Mouse (Mus musculus) CH12.LX (cell line): ENCODE results near the gene Bmf.

Source experiments
- CHD2 ChIP-seq: IDR thresholded peaks from 2 replicates; pipeline ENCODE4 v1.6.1; 2011; ENCODE audit warnings: low read length, improper control_type of control experiment
- CTCF ChIP-seq, 2 experiments: IDR thresholded peaks in 1 of 2; conservative IDR thresholded peaks in 1 of 2; 2 replicates each; pipeline ENCODE4 v1.5.1; 2011 to 2012; ENCODE audit warnings: low read depth in 2 of 2, low read length in 2 of 2, improper control_type of control experiment in 1 of 2, inconsistent platforms in 1 of 2, mild to moderate bottlenecking in 1 of 2, moderate library complexity in 1 of 2
- E2F4 ChIP-seq: IDR thresholded peaks from 2 replicates; pipeline ENCODE4 v1.6.1; 2011; ENCODE audit warnings: low read depth, low read length, improper control_type of control experiment; ENCODE audit not compliant: insufficient replicate concordance
- EP300 ChIP-seq: IDR thresholded peaks from 2 replicates; pipeline ENCODE4 v1.6.1; 2011; ENCODE audit warnings: low read length, improper control_type of control experiment
- HCFC1 ChIP-seq: IDR thresholded peaks from 2 replicates; pipeline ENCODE4 v1.6.1; 2012; ENCODE audit warnings: low read depth, mild to moderate bottlenecking, inconsistent platforms, low read length, improper control_type of control experiment
- JUN ChIP-seq: IDR thresholded peaks from 2 replicates; pipeline ENCODE4 v1.6.1; 2011; ENCODE audit warnings: low read depth, mild to moderate bottlenecking, low read length, improper control_type of control experiment, moderate library complexity; ENCODE audit not compliant: insufficient read depth
- MAX ChIP-seq: IDR thresholded peaks from 2 replicates; pipeline ENCODE4 v1.6.1; 2011; ENCODE audit warnings: low read length, improper control_type of control experiment
- MEF2A ChIP-seq: IDR thresholded peaks from 2 replicates; pipeline ENCODE4 v1.6.1; 2014; ENCODE audit warnings: low read depth, mild to moderate bottlenecking, inconsistent platforms, low read length, improper control_type of control experiment, borderline replicate concordance
- MXI1 ChIP-seq: IDR thresholded peaks from 2 replicates; pipeline ENCODE4 v1.6.1; 2011; ENCODE audit warnings: mild to moderate bottlenecking, low read depth, low read length, improper control_type of control experiment
- POLR2A ChIP-seq: IDR thresholded peaks from 2 replicates; pipeline ENCODE4 v1.6.1; 2011; ENCODE audit warnings: low read depth, mild to moderate bottlenecking, improper control_type of control experiment, low read length
- USF2 ChIP-seq: conservative IDR thresholded peaks from 2 replicates; pipeline ENCODE4 v1.6.1; 2011; ENCODE audit warnings: low read depth, low read length, improper control_type of control experiment
- ZNF384 ChIP-seq: IDR thresholded peaks from 2 replicates; pipeline ENCODE4 v1.6.1; 2012; ENCODE audit warnings: low read depth, low read length, improper control_type of control experiment, inconsistent platforms

DNA sequence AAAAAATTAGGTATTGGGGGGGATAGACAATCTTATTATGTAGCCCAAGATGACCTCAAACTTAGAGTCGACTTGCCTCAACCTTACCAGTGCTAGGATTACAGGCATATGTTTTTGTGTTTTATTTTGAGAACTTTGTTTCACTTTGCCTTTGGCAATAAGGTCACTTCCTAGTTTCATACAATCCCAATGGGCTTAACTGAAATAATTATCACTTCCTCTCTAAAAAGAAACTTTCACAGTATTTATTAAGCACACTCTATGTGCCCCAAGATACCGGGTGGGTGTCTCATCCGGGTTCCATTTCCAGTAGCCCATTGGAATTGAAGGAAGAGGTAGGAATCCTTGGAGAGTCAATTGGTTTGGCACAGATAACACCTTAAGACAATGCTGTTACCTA is 12.9 kb upstream of the Bmf start:
- TF ChIP-seq MAX, result no peak
- TF ChIP-seq CHD2, result no peak
- TF ChIP-seq MEF2A, result no peak
- no peak for TF ChIP-seq CTCF (conservative IDR thresholded peaks at IDR 0.05 in 1 of 2, IDR thresholded peaks at IDR 0.05 in 1 of 2; ENCODE audit: low read depth in 2 of 2, low read length in 2 of 2)
- no peak for TF ChIP-seq MXI1
- TF ChIP-seq USF2, result no peak
- no peak for TF ChIP-seq JUN
- no peak for TF ChIP-seq ZNF384
- TF ChIP-seq POLR2A, result no peak
- no peak for TF ChIP-seq EP300
- TF ChIP-seq HCFC1, result no peak
- TF ChIP-seq E2F4, result no peak
